Mouse (Mus musculus) 3T3-L1 (cell line): ENCODE results near the gene Hipk4.

ENCODE experiments used
- DNase-seq: peaks from one replicate; pipeline ENCODE4 v3.0.0-alpha.2; 2015; ENCODE audit warnings: low read depth, low spot score

Gene Hipk4

DNA sequence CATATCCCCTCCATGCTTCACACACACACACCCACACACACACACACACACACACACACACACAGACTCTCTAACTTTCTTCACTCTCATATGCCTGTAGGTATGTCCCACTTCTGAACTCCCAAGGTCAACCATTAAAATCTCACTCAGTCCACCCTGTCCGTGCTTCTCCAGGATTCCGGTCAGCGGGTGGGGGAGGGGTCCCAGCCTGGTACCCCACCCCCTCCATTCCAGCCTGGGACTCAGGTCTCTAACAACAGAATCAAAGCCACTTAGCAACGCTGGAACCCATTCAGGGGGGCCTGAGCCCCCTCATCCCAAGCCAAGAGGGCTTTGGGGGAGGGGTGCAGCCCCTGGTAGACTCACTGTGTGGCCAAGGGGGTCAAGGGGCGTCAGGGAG lies at the start of gene Hipk4:
Gene Hipk4 (plus strand): TSS at position 301 of the 400 bp plus-strand sequence.
- no peak for DNase-seq

DNA sequence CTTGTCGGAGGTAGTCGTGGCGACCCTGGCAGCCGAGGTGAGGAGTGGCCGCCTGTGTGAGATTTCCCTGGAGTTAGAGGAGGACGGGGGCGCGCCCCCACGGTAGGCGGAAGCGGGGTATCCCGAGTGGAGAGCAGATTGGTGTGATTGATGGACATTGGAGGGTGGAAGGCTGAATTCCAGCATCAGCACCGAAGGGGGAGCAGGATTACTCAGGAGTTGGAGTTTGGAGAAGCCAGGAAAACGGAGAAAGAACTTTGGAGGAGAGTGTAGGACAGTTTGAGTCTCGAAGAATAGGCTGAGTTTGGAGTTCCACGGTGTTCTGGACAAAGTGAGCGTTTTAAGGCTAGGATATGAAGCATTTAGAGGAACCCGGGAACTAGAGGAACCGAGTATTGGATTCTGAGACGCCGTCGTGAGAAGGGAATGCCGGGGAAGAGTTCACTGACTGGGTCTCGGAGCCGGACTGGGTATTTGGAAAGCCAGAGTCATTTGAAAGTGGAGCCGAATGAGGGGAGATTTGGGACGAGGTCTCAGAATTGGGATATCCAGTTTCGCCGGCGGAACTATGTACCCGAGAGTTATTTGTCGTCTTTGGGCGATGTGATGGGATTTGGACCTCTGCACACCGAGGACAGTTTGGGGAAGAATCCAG lies 49.1 kb upstream of the Hipk4 start:
- peak; percentile 65 for DNase-seq

DNA sequence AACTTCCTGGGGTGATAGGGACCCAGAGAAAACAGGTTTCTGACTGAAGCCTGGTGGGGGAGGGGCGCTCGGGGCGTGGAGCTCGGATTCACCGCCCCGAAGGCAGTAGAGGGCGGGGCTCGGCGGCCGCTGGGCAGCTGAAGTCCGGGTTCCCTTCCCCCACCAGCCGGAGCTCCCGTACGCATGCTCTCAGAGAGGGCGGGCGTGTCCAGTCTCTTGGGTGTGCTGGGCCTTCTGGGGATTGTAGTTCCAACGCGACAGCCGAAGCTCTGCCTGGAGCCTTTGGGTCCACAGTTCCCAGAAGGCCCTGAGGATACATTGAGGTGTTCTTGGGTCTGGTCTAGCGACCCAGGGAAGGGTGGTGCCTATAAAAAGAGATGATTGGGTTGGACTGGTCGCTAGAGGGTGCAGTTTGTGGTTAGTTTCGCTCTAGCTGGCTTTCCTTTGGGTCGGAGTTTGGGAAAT lies 48.5 kb upstream of the Hipk4 start:
- DNase-seq = peak; percentile 98

DNA sequence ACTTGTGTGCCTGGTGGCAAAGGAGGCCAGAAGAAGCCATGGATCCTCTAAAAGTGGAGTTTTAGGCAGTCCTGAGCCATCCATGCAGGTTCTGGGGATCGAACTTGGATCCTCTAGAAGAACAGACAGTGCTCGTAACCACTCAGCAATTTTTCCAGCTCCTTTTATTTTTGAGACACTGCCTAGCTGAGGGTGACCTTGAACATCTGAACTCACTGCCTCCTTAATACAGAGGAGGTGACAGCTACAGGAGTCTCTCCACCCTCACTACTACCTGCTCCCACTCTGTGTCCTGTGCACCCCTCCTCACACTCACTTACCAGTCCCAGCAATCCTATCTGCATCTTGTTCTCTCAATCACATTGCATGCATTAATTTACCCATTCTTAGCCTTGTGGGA lies 47.5 kb upstream of the Hipk4 start:
- DNase-seq = no peak

DNA sequence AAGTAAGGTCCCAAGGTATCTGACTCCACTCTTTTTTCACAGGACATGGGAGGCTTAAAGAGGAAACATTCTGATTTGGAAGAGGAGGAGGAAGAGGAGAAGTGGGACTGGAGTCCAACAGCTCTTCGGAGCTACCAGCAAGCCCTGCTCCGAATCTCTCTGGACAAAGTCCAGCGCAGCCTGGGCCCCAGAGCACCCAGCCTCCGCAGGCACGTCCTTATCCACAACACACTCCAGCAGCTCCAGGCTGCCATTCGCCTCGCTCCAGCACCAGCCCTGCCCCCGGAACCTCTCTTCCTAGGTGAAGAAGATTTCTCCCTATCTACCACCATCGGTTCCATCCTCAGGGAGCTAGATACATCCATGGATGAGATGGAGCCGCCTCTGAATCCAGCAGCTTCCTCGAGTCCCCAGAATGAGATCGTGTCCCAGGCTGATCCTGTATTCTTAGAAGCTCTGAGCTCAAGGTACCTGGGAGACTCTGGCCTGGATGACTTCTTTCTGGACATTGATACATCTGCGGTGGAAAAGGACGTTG lies 46.9 kb upstream of the Hipk4 start:
- no peak for DNase-seq

DNA sequence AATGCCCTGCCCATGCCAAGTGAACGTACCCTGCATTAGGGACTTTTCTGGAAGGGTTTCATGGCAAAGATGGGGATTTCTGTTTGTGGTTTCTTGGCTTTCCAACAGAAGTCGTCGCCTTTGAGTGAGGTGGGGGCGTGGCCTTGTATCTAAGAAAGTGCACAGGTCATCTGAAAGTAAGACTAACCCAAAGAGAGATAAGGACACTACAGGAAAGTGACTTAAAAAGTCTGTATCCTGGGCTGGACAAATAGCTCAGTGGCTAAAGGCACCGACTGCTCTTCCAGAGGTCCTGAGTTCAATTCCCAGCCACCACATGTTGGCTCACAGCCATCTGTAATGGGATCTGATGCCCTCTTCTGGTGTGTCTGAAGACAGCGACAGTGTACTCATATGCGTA lies 44.5 kb upstream of the Hipk4 start:
- no peak for DNase-seq

DNA sequence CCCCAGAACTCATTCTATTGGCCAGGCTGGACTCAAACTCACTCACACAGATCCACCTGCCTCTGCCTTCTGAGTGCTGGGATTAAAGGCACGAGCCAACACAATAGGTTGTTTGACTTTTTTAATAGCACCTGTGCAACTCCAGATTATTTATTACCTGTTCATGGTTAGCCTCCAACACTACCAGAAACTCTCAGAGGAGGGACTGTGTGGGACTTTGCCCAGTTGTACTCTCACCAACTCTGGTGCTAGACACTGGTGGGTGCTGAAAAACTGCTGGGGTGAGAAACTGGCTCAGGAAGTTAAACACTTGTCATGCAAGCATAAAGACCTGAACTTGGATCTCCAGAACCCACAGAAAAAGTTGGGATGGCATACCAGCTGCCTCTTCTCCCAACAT lies 43.3 kb upstream of the Hipk4 start:
- no peak for DNase-seq

DNA sequence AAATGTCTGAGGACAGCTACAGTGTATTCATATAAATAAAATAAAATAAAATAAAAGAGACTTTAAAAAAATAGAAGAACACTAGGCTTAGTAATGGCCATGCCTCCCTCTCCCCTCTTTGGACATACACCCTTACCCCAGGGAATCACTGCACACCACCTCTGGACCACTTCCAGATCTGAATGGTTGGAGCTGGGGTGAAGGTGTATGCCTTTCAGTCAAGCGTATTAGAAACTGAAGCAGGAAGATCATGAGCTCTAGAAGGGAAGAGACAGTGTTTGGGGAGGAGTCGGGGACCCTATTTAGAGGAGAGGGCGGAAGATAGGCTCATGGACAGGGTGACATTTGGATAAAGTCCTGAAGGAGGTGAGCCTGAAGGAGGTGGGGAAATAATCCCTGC lies 42.6 kb upstream of the Hipk4 start:
- DNase-seq = no peak

DNA sequence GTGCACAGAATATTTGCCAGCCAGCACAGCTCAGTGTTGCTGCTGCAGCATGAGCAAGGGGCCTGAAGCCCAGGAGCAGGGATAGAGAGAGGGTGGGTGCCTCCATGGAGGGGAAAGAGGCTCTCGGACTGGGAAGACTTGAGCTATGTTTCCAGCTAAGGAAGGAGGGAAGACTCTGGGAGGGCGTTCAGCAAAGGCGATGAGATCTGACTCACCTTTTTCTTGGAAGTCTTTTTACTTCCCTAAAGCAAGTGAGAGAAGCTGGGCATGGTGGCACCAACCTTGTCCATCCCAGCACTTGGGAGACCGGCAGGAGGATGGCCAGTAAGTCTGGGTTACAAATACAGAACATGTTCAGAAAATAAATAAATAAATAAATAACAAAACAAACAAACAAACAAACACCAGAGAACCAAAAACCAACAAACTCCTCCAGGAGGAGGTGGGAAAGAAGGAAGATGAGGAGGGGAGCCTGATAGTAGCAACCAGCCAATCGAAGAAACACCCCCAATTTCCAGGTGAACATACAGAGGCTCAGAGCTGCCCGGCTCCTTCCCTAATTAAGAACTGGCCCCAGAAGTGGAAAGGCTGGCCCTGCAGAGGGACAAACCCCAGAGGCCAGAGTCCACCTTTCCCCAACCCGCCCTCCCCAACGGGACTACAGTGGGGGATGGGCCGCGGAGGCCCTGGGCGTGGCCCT lies 42.0 kb upstream of the Hipk4 start:
- DNase-seq = peak; percentile 68

DNA sequence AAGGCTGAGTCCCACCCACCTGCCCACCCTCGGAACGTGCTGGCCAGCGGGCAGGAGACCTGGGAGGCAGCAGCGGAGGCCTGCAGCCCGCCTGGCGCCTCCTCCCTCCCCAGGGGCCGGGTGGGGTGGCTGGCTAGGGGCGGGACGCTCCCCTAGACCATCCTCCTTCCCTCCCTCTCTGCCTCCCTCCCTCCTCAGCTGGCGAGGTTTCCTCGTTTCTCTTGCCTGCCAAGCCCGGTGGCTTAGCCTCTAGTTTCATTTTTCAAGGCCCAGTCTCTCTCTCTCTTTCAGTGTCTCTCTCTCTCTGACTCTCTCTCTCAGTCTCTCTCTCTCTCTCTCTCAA lies 41.5 kb upstream of the Hipk4 start:
- peak; percentile 90 for DNase-seq

DNA sequence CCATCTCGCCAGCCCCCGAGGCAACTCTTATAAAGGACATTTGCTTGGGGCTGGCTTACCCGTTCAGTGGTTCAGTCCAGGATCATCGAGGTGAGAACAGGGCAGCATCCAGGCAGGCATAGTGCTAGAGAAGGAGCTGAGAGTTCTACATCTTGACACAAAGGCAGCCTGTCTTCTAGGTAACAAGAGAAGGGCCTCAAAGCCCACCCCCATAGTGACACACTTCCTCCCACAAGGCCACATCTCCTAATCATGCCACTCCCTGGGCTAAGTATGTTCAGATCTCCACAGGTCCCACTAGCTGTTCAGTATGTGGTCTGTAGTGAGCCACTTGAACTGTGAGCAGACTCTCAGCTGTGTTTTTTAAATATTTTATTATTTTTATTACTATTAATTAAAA lies 39.2 kb upstream of the Hipk4 start:
- DNase-seq = no peak

DNA sequence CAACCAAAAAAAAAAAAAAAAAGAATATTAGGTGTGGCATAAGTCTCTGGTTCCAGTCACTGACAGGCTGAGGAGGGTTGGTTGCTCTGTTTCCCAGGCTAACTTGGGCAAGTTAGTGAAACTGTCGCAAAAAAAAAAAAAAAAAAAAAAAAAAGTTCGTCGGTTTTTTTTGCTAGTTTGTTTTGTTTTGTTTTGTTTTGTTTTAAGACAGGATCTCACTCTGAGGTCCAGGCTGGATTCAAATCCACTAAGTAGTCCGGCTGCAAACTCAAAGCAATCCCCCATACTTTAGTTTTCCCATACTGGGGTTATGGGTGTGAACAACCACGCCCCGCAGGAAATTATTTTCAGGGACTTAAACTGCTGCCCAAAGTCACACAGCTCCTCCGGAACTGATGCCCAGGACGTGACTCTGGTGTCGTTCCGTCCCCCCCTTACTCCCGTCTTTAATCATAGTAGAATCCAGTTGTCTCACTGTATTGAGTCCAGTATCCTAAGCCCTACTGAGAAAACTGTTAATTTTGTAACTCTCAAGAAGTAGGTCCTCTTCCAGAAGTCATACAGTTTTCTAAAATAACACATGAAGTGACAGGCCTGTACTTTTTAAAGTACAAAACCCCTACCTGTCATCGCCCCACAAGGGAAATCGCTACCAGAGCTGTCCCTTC lies 36.8 kb upstream of the Hipk4 start:
- peak; percentile 50 for DNase-seq

DNA sequence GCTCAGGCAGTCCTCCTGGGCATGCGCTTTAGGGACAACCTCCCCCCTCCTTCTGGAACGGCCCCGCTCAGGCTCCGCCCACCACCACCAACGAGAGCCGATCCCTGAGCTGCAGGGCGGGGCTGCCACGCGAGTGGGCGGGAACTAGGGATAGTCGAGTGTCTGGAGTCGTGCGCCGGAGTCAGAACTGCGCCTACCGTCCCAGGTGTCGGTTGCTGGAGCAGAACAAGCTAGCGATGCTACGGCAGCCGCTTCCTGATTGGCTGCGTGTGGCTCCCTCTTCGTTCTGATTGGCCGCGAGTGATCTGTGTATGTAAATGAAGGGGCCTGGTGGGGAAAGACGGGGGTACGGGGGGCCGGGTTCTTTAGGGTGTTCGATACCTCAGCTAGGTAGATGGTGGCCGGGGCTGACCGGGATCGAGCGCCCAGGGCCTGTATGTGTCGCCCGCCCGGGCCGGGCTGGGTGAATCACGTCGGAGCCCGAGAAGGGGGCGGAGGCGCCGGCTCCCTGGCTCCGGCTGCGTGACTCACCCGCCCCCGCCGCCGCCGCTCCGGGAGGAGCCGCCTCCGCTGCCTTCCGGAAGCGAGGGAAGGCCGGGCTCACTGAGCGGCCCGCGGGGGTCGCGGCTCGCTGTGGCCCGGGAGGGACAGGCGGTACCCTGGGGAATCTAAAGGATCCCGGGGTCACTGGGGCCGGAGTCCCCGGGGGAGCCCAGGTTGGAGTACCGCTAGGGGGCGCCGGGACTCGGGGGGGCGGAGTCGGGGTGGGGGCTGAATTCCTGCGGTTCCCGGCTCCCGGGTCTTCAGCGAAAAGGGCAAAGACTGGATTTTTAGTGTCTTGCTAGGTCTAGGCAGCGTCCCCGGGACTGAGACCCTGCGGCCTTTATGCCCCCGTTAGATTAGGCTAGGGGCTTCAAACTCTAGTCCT lies 36.0 kb upstream of the Hipk4 start, which contains the start of gene Sertad1:
Gene Sertad1 (plus strand): TSS at position 141 of the 928 bp plus-strand sequence.
- DNase-seq = peak; percentile 98

DNA sequence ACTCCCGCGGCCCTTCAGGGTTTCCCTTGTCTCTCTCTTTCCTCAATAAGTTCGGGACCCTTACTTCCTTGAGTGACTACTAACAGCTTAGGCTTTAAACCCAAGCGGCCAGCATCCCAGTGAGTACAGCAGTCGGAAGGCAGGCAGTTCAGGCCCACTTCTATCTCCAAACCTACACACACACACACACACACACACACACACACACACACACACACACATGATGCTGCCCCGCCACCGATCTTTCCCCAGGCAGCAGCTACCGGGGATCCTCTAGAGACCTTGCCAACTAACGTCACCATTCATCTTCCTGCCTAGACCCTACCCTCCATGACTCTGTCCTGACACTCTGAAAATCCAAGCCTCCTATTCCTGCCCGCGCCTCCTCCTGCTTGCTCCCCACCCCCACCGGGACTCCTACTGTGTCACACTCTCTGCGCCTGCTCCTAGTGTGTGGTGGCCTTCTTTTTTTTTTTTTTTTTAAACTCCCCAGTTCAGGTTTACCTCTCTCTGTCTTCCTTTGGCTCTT lies 35.3 kb upstream of the Hipk4 start:
- peak; percentile 61 for DNase-seq

DNA sequence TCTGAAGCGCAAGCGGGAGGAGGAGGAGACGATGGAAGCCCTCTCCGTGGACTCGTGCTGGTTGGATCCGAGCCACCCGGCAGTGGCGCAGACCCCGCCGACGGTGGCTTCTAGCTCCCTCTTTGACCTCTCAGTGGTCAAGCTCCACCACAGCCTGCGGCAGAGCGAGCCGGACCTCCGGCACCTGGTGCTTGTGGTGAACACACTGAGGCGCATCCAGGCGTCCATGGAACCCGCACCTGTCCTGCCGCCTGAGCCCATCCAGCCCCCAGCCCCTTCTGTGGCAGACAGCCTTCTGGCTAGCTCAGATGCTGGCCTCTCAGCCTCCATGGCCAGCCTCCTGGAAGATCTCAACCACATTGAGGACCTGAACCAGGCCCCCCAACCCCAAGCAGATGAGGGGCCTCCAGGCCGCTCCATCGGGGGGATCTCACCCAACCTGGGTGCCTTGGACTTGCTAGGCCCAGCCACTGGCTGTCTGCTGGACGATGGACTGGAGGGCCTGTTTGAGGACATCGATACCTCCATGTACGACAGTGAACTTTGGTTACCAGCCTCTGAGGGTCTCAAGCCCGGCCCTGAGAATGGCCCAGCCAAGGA lies 33.7 kb upstream of the Hipk4 start:
- no peak for DNase-seq

DNA sequence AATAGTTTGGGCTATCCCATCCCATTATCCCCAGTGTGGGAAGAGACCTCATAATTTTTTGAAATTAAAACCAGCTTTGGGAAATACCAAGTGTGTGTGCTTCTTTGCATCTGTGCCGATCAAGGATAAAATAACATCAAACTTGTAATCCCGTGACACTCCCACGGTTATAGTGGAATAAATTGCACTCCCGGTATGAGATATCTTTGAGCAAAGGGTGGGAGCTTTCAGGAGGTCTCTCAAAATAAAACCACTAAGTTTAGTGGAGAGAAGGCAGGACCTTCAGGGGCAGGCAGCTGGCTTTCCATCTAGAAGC lies 32.9 kb upstream of the Hipk4 start:
- no peak for DNase-seq

DNA sequence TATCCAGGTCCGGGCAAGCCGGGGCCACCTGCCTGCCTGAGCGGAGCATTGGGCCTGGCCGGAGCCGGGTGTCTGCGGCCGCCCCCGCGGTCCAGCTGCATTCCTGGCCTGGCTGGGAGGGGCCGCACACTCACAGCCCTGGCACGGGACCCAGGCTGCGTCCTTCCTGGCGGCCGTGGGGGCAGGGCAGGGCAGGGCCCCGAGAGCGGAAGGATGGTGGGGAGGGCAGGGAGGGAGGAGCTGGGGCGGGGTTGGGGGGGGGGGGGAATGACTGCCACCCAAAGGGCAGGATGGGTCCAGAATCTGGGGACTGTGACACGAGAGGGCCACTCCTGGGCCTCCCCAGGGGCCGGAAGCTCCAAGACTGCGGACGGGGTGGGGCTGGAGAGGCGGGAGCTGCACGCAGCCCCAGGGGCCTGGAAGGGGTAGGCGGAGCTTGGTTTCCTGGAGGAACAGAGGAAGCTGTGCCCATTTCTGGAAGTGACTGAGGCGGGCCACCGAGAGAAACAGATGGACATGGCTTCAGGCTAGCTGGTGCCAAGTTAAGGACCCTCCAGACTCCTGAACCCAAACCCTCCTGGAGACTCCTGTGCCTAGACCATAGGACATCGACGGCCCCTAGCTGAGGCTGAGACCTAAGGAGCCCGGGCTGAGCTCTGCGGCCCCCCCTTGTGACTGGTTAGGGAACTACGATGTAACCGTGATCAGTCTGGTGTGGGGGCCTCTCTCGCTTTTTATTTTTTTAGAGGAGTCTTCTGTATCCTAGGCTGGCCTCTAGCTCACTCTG lies 32.3 kb upstream of the Hipk4 start:
- peak; percentile 91 for DNase-seq

DNA sequence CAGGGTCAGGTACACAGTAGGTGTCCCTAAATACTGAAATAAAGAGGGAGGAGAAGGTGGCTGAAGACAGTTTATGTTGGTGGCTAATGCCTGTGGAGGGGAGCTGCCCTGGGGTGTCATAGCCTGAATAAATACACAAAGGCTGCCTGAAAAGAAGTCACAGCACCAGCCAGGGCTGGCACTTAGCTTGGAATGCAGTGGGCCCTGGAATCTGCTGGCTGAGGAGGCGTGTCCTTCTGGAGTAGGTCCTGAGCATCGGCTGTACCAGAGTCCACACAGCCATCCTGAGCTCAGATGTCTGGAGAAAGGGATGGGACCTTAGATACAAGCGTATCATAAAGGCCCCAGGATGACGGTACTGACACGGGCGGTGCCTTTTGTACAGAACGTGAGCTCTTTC lies 31.2 kb upstream of the Hipk4 start:
- DNase-seq = no peak

DNA sequence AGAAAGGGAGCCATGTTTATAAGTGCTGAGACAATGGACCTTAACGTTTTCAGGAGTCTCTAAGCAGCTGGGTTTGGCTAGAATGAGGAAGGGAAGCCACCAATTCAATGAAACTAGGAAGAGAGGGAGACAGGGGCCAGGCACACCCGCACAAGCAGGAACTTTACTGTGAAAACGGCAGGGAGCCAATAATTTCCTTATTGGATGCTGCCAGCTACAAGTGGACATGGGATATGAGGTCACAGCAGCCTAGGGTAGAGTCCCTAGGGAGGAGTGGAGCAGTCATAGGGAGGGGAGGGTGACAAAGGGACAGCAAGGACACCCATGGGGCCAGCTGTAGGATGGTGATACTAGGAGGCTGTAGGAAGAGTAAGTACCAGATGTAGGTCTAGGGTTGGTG lies 30.0 kb upstream of the Hipk4 start:
- no peak for DNase-seq

DNA sequence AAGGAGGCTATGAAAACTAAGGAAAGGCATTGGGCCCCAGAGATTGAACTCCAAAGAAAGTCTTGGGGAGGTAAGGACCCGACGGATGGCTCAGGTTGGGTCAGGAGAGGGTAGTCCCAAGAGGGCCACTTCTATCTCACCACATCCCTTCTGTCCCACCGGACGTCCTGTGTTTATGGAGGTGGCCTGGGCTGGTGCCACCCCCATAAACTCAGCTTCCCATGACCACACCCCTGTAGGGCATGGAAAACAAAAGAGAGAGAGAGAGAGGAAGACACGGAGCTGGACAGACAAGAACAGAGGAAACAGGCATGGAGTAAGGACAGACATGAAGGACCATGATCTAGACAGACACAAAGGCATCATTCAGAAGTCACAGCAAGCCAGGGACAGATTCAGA lies 29.6 kb upstream of the Hipk4 start:
- no peak for DNase-seq
